Mouse (Mus musculus): Measurements from ENCODE around the gene Tmx1. TPM values are rescaled to one million over a fixed set of nuclear protein-coding genes. Genes with fewer than 3 reads are reported as not detected.

Gene Tmx1
- polyA plus RNA-seq, 1 experiment from 2014 or later, result 122 TPM

DNA sequence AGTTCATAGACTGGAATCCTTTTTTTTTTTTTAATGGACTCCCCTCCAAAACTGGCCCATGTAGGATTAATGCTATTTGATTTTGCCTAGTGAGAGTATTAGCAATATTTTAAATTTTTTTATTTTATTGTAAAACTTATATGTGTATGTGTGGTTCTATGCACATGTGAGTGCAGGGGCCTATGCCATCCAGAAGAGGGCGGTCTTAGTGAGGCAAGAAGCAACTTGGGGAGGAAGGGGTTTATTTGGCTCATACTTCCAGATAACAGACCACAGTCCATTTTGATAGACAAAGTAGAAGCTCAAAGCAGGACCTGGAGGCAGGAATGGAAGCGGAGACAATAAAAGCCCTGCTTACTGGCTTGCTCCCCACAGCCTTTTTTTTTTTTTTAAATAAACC lies 59.5 kb downstream of the Tmx1 start:
- Histone ChIP-seq H3K36me3 (ENCODE audit: insufficient read depth, low read length) (no peaks in the 10 kb centered on the region), H3K4me3 (ENCODE audit: low read length) (no peak overlapping the region), H3K9me3 (ENCODE audit: low read length) (no peaks in the 10 kb centered on the region), H3K27ac (ENCODE audit: low read length) (no peak overlapping the region), H3K9ac (replicated peaks; ENCODE audit: low read length) (no peak overlapping the region), H3K4me2 (replicated peaks; ENCODE audit: low read depth, low read length) (no peak overlapping the region), H3K4me1 (ENCODE audit: insufficient read depth, low read length) (no peaks in the 10 kb centered on the region), H3K27me3 (ENCODE audit: insufficient read depth, low read length) (no peaks in the 10 kb centered on the region)
- ATAC-seq (ENCODE audit: low FRiP score, low TSS enrichment), result no peak
- 92% methylated on average over 2 of the region's 2 CpGs for WGBS

Other genes starting within 250 kb of the Tmx1 start
- gene Pygl, start 221.6 kb upstream of the Tmx1 start, polyA plus RNA-seq (2015; fragmentation: Nextera tagmentation; extraction: Ambion mirVana), result 47.9 and 49.1 TPM in 2 replicates
- gene Trim9, start 105.5 kb upstream of the Tmx1 start, polyA plus RNA-seq (2015; fragmentation: Nextera tagmentation; extraction: Ambion mirVana), result 2.2 and 2.6 TPM in 2 replicates